Mouse (Mus musculus) intestine, postnatal 0 days (tissue): ENCODE data around the gene Rps6ka3. TPM values are rescaled to one million over a fixed set of nuclear protein-coding genes. Genes with fewer than 3 reads are reported as not detected.

ENCODE experiments used
- ATAC-seq: fragments of 200-750 bp; cut with Nextera tagmentation; 2 replicates; pipeline ENCODE4 v1.8.0; 2017; ENCODE audit warnings: mild to moderate bottlenecking, moderate TSS enrichment, moderate library complexity
- H3K27ac ChIP-seq: fragments of 300-500 bp; sonication (generic); 2 replicates; pipeline ENCODE4 v1.5.1; 2014; ENCODE audit warnings: mild to moderate bottlenecking, low read depth, low read length, moderate library complexity
- H3K27me3 ChIP-seq: fragments of 300-500 bp; sonication (generic); replicated peaks from 2 replicates; pipeline ENCODE4 v1.6.1; 2014; ENCODE audit warnings: low read length, mixed read lengths; ENCODE audit not compliant: control insufficient read depth, insufficient read depth
- H3K36me3 ChIP-seq: fragments of 300-500 bp; sonication (generic); 2 replicates; pipeline ENCODE4 v1.6.1; 2014; ENCODE audit warnings: mild to moderate bottlenecking, moderate library complexity; ENCODE audit not compliant: control insufficient read depth, insufficient read depth
- H3K4me1 ChIP-seq: fragments of 300-500 bp; sonication (generic); replicated peaks from 2 replicates; pipeline ENCODE4 v1.6.1; 2014; ENCODE audit warnings: antibody characterized with exemption, low read length, mixed read lengths; ENCODE audit not compliant: control insufficient read depth, insufficient read depth
- H3K4me2 ChIP-seq: fragments of 300-500 bp; sonication (generic); replicated peaks from 2 replicates; pipeline ENCODE4 v1.6.1; 2014; ENCODE audit warnings: low read depth, mild to moderate bottlenecking, moderate library complexity
- H3K4me3 ChIP-seq: fragments of 300-500 bp; sonication (generic); 2 replicates; pipeline ENCODE4 v1.5.1; 2014; ENCODE audit warnings: low read depth, low read length
- H3K9ac ChIP-seq: fragments of 300-500 bp; sonication (generic); 2 replicates; pipeline ENCODE4 v1.6.1; 2014; ENCODE audit warnings: mild to moderate bottlenecking, low read depth, low read length
- H3K9me3 ChIP-seq: fragments of 300-500 bp; sonication (generic); 2 replicates; pipeline ENCODE4 v1.6.1; 2016; ENCODE audit warnings: mixed run types; ENCODE audit not compliant: control insufficient read depth
- CTCF ChIP-seq: sonication (generic); IDR thresholded peaks from 2 replicates; pipeline ENCODE4 v1.5.1; 2016; ENCODE audit warnings: low read depth, mild to moderate bottlenecking, control low read depth, antibody characterized with exemption, moderate library complexity
- WGBS: fragments of 180-500 bp; shearing (Covaris S2); extraction: QIAGEN DNeasy Blood & Tissue Kit; methylation state at CpG from one replicate; pipeline ENCODE4 v1.1.7; 2014; 5-methylcytosine and 5-hydroxymethylcytosine counted together
- polyA plus RNA-seq: library from polyadenylated mRNA; unstranded; fragments of >200 nt; fragmentation: Nextera tagmentation; extraction: Ambion mirVana; gene quantifications from 2 replicates; pipeline ENCODE4 v1.2.1, GENCODE M21; 2015

Gene Rps6ka3
- polyA plus RNA-seq, 1 experiment from 2014 or later, result 4.9 TPM

- Histone ChIP-seq H3K9me3 (no peaks in the 10 kb centered on the region), H3K4me2 (peak overlapping the region; percentile 64), H3K4me3 (peak overlapping the region; percentile 64), H3K9ac (peak overlapping the region; percentile 69), H3K4me1 (no peaks in the 10 kb centered on the region), H3K27me3 (no peaks in the 10 kb centered on the region), H3K36me3 (no peaks in the 10 kb centered on the region), H3K27ac (peak overlapping the region; percentile 82)
- no peak for TF ChIP-seq CTCF
- peak; percentile 15 for ATAC-seq
- WGBS, result 12% methylated on average over 31 of the region's 57 CpGs
Observed at GRCm38 (mm10) chrX:159256040-159256852, 46.1 kb downstream of the Rps6ka3 start.

- no peaks in the 10 kb centered on the region for H3K36me3 ChIP-seq
- H3K27ac ChIP-seq, result peak overlapping the region; percentile 82; the same call in 1 of the 2 replicates
- H3K9me3 ChIP-seq, result no peaks in the 10 kb centered on the region
- H3K4me2 ChIP-seq, result peak overlapping the region; percentile 64
- TF ChIP-seq CTCF, result no peak
- H3K4me1 ChIP-seq, result no peaks in the 10 kb centered on the region
- 18% methylated on average over 20 of the region's 20 CpGs for WGBS
- peak overlapping the region; percentile 64 for H3K4me3 ChIP-seq
- H3K9ac ChIP-seq, result peak overlapping the region; percentile 69; the same call in 1 of the 2 replicates
- H3K27me3 ChIP-seq, result no peaks in the 10 kb centered on the region
- ATAC-seq, result no peak
Observed at GRCm38 (mm10) chrX:159256921-159257421, 46.9 kb downstream of the Rps6ka3 start.

DNA sequence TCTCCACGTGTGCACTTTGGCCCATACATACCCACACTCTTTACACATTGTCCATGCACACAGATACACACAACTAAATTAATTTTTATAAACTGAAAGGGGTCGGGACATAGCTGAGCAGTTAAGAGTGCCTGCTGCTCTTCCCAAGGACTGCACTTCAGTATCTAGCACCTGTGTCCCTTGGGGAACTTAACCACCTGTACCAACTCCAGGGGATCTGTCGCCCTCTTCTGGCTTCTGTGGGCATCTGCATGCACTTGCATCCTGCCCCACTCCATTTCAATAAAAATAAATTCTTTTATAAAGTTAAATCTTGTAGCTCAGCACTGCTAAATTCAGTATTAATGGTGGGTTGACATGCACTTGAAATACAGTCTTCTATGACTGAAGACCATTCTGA lies 54.6 kb downstream of the Rps6ka3 start:
- Histone ChIP-seq H3K4me1 (no peaks in the 10 kb centered on the region), H3K9ac (no peak overlapping the region), H3K9me3 (no peaks in the 10 kb centered on the region), H3K4me2 (no peak overlapping the region), H3K4me3 (no peak overlapping the region), H3K36me3 (no peaks in the 10 kb centered on the region), H3K27ac (no peak overlapping the region), H3K27me3 (no peaks in the 10 kb centered on the region)
- ATAC-seq, result no peak
- peak; percentile 69 for TF ChIP-seq CTCF
- 39% methylated on average over 3 of the region's 3 CpGs for WGBS

DNA sequence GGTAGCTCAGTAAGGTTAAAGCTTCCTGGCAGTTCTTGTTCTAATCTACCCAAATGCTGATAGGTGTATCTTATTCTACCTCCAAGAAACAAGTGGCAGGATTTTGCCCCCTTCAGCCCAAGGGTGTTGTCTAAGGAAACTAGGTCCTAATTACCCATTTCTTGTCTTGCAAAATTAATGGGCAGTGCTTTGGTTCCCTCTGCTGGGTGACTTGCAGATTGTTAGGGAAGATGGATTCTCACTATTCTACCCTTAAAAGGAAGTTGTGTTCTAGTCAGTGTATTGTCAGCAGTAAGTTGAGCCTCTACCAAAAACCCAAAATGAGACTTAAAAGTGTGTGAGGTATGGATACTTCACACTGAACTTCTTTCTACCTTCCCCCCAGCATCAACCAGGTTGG lies 59.0 kb downstream of the Rps6ka3 start:
- Histone ChIP-seq H3K27me3 (no peaks in the 10 kb centered on the region), H3K27ac (no peak overlapping the region), H3K9ac (no peak overlapping the region), H3K4me2 (no peak overlapping the region), H3K9me3 (no peaks in the 10 kb centered on the region), H3K36me3 (no peaks in the 10 kb centered on the region), H3K4me1 (no peaks in the 10 kb centered on the region), H3K4me3 (no peak overlapping the region)
- ATAC-seq, result no peak
- peak; percentile 73 for TF ChIP-seq CTCF

- TF ChIP-seq CTCF, result peak; percentile 47
- Histone ChIP-seq H3K27ac (no peak overlapping the region), H3K4me1 (no peaks in the 10 kb centered on the region), H3K36me3 (no peaks in the 10 kb centered on the region), H3K27me3 (no peaks in the 10 kb centered on the region), H3K4me3 (no peak overlapping the region), H3K4me2 (no peak overlapping the region), H3K9ac (no peak overlapping the region), H3K9me3 (no peaks in the 10 kb centered on the region)
- 66% methylated on average over 5 of the region's 5 CpGs for WGBS
- no peak for ATAC-seq
Observed at GRCm38 (mm10) chrX:159286765-159287164, 76.7 kb downstream of the Rps6ka3 start.

GRCm38 (mm10) chrX:159295879-159296278 lies 85.8 kb downstream of the Rps6ka3 start:
- H3K27me3 ChIP-seq, result no peaks in the 10 kb centered on the region
- TF ChIP-seq CTCF, result no peak
- H3K9ac ChIP-seq, result no peak overlapping the region
- no peak for ATAC-seq
- no peaks in the 10 kb centered on the region for H3K4me1 ChIP-seq
- H3K4me2 ChIP-seq, result no peak overlapping the region
- H3K36me3 ChIP-seq, result no peaks in the 10 kb centered on the region
- no peak overlapping the region for H3K4me3 ChIP-seq
- H3K9me3 ChIP-seq, result no peaks in the 10 kb centered on the region
- 95% methylated on average over 1 of the region's 1 CpGs for WGBS
- H3K27ac ChIP-seq, result no peak overlapping the region
